Mouse (Mus musculus): ENCODE results near the gene C1qtnf3. TPM values are rescaled to one million over a fixed set of nuclear protein-coding genes. Genes with fewer than 3 reads are reported as not detected.

Gene C1qtnf3
- total and polyA plus RNA-seq, 2 experiments from 2014 or later: 0.16 to 6.5 TPM

DNA sequence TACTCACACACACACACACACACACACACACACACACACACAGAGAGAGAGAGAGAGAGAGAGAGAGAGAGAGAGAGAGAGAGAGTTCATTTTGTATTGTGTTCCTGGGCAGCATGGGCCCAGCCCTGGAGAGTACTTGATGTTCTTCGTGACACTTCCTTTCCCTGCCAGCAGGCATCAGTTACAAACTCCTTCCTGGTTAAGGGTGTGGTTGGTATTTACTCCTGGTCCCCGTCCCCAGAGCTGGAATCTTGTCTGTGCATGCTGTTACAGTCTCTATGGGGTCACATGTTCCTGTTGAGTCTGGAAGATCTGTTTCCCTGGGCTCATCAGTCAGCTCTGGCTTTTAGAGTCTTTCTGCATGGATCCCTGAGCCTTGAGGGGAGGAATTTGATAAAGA lies 38.3 kb downstream of the C1qtnf3 start:
- WGBS: 34% methylated on average over 2 of the region's 2 CpGs
- H3K27me3 ChIP-seq (ENCODE audit: control insufficient read depth, insufficient read depth, low read length): no peaks in the 10 kb centered on the region
- TF ChIP-seq EP300 (IDR thresholded peaks at IDR 0.05; ENCODE audit: low read depth) (no peak), CTCF (IDR thresholded peaks at IDR 0.05; ENCODE audit: low read depth) (no peak)
- ATAC-seq (ENCODE audit: insufficient read depth, low read depth) (no peak), DNase-seq (ENCODE audit: low spot score) (no peak)
- H3K27ac ChIP-seq (ENCODE audit: low read depth): no peak overlapping the region
- H3K4me2 ChIP-seq (ENCODE audit: low read depth, low read length): no peak overlapping the region
- peaks cover 23% of the 10 kb centered on the region for H3K36me3 ChIP-seq (replicated peaks; ENCODE audit: control insufficient read depth, insufficient read depth, low read length)
- H3K9me3 ChIP-seq (replicated peaks; ENCODE audit: control insufficient read depth, low read length): no peaks in the 10 kb centered on the region
- H3K4me1 ChIP-seq (ENCODE audit: control insufficient read depth, insufficient read depth): no peaks in the 10 kb centered on the region
- H3K9ac ChIP-seq (replicated peaks; ENCODE audit: low read depth, low read length): no peak overlapping the region
- no peak overlapping the region for H3K4me3 ChIP-seq (ENCODE audit: low read depth, low read length)

DNA sequence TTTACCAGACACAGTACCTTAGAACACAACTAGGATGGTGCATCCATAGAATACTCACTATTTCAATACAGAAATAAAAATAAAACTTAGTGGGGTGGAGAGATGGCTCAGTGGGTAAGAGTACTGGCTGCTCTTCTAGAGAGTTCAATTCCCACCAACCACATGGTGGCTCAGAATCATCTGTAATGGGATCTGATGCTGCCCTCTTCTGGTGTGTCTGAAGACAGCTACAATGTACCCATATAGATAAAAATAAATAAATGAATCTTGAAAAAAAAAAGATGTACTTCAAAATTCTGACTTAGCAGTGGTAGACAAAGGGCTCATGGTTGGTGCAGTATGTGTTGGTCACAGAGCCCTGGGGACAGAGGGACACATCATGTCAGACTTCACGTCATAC lies 39.4 kb downstream of the C1qtnf3 start:
- WGBS: 89% methylated on average over 1 of the region's 1 CpGs
- no peak overlapping the region for H3K4me3 ChIP-seq (ENCODE audit: low read depth, low read length)
- no peak overlapping the region for H3K4me2 ChIP-seq (ENCODE audit: low read depth, low read length)
- no peak overlapping the region for H3K27ac ChIP-seq (ENCODE audit: low read depth)
- peaks cover 29% of the 10 kb centered on the region for H3K36me3 ChIP-seq (replicated peaks; ENCODE audit: control insufficient read depth, insufficient read depth, low read length)
- ATAC-seq (ENCODE audit: insufficient read depth, low read depth) (no peak), DNase-seq (ENCODE audit: low spot score) (no peak)
- TF ChIP-seq EP300 (IDR thresholded peaks at IDR 0.05; ENCODE audit: low read depth) (no peak), CTCF (IDR thresholded peaks at IDR 0.05; ENCODE audit: low read depth) (0 out of 2 replicates have a peak, but pooled peaks have one; percentile 2)
- no peaks in the 10 kb centered on the region for H3K4me1 ChIP-seq (ENCODE audit: control insufficient read depth, insufficient read depth)
- no peaks in the 10 kb centered on the region for H3K9me3 ChIP-seq (replicated peaks; ENCODE audit: control insufficient read depth, low read length)
- no peaks in the 10 kb centered on the region for H3K27me3 ChIP-seq (ENCODE audit: control insufficient read depth, insufficient read depth, low read length)
- no peak overlapping the region for H3K9ac ChIP-seq (replicated peaks; ENCODE audit: low read depth, low read length)

DNA sequence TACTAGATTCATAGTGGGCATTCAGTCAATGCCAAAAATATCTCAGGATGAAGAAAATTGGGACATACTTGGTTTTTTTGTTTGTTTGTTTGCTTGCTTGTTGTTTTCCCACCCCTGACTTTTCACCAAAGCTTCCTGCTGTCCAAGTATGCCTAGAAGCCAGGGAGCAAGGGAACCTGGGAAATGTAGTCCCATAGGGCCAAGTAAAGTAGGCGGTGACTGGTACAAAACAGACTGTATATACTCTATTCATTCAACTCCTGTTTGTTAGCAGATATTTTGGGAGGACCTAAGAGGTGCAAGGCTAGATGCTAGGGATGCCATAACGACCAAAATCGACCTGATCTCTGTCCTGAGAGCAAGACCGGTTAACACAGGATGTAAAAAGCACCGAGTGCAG lies 47.7 kb downstream of the C1qtnf3 start:
- no peak for ATAC-seq (ENCODE audit: insufficient read depth, low read depth)
- no peak for TF ChIP-seq CTCF (IDR thresholded peaks at IDR 0.05; ENCODE audit: low read depth)
- no peak for TF ChIP-seq EP300 (IDR thresholded peaks at IDR 0.05; ENCODE audit: low read depth)
- WGBS: 38% methylated on average over 5 of the region's 5 CpGs
- H3K36me3 ChIP-seq (replicated peaks; ENCODE audit: control insufficient read depth, insufficient read depth, low read length): peaks cover 12% of the 10 kb centered on the region
- H3K4me2 ChIP-seq (ENCODE audit: low read depth, low read length): no peak overlapping the region
- H3K27me3 ChIP-seq (ENCODE audit: control insufficient read depth, insufficient read depth, low read length): no peaks in the 10 kb centered on the region
- no peak overlapping the region for H3K9ac ChIP-seq (replicated peaks; ENCODE audit: low read depth, low read length)
- H3K27ac ChIP-seq (ENCODE audit: low read depth): no peak overlapping the region
- no peak overlapping the region for H3K4me3 ChIP-seq (ENCODE audit: low read depth, low read length)
- no peaks in the 10 kb centered on the region for H3K9me3 ChIP-seq (replicated peaks; ENCODE audit: control insufficient read depth, low read length)
- no peaks in the 10 kb centered on the region for H3K4me1 ChIP-seq (ENCODE audit: control insufficient read depth, insufficient read depth)
- DNase-seq (ENCODE audit: low spot score): no peak

DNA sequence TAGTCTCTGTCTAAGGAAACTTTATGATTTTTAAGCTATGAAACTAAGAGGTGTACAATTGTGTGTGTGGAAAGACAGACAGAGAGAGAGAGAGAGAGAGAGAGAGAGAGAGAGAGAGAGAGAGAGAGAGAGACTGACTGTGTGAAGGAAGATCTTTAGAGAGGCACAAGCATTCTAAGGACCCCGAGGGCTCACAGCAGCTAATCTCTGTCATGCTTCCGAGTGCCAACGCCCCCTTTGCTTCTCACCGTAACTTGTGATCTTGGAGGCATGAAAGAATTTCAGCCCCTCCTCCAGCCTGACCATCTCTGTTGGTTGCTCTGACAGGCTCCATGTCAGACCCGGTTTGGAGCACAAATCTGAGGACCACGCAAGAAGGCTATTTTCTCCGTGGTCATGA lies 48.3 kb downstream of the C1qtnf3 start, which contains the start of gene Slc45a2:
Gene Slc45a2, plus strand, starts transcription at position 301 of the 400 bp plus-strand sequence.
- no peak for DNase-seq (ENCODE audit: low spot score)
- WGBS: 39% methylated on average over 7 of the region's 7 CpGs
- H3K9me3 ChIP-seq (replicated peaks; ENCODE audit: control insufficient read depth, low read length): no peaks in the 10 kb centered on the region
- no peak for TF ChIP-seq EP300 (IDR thresholded peaks at IDR 0.05; ENCODE audit: low read depth)
- TF ChIP-seq CTCF (IDR thresholded peaks at IDR 0.05; ENCODE audit: low read depth): no peak
- no peaks in the 10 kb centered on the region for H3K27me3 ChIP-seq (ENCODE audit: control insufficient read depth, insufficient read depth, low read length)
- H3K4me2 ChIP-seq (ENCODE audit: low read depth, low read length): no peak within 1 kb of the TSS
- no peak for ATAC-seq (ENCODE audit: insufficient read depth, low read depth)
- peaks cover 7% of the 10 kb centered on the region; the same call in 1 of the 2 replicates for H3K36me3 ChIP-seq (replicated peaks; ENCODE audit: control insufficient read depth, insufficient read depth, low read length)
- no peak within 1 kb of the TSS for H3K4me3 ChIP-seq (ENCODE audit: low read depth, low read length)
- no peaks in the 10 kb centered on the region for H3K4me1 ChIP-seq (ENCODE audit: control insufficient read depth, insufficient read depth)
- no peak within 1 kb of the TSS for H3K9ac ChIP-seq (replicated peaks; ENCODE audit: low read depth, low read length)
- H3K27ac ChIP-seq (ENCODE audit: low read depth): no peak within 1 kb of the TSS

DNA sequence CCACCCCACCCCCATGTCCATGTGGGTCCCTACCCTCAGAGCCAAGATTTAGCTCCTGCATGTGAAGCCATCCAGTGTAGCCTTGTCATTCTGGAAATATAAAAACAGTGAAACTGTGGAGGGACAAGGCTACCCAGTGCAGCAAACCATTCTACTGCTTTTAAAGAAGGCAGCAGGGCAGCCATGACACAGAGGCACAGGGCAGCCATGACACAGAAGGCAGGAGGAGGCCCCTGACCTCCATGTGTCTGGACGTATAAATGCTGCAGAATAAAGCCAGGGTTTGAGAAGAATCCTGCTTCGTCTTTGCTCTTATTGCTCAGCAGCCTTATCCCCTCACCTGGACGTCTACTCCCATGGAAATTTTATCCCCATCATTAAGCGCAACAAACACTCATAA lies 51.7 kb downstream of the C1qtnf3 start:
- Histone ChIP-seq H3K27ac (ENCODE audit: low read depth) (no peak overlapping the region), H3K4me2 (ENCODE audit: low read depth, low read length) (no peak overlapping the region), H3K9ac (replicated peaks; ENCODE audit: low read depth, low read length) (no peak overlapping the region), H3K27me3 (ENCODE audit: control insufficient read depth, insufficient read depth, low read length) (0 out of 2 replicates have a peak, but pooled peaks cover 4% of the 10 kb centered on the region), H3K9me3 (replicated peaks; ENCODE audit: control insufficient read depth, low read length) (no peaks in the 10 kb centered on the region), H3K4me3 (ENCODE audit: low read depth, low read length) (no peak overlapping the region), H3K4me1 (ENCODE audit: control insufficient read depth, insufficient read depth) (no peaks in the 10 kb centered on the region), H3K36me3 (replicated peaks; ENCODE audit: control insufficient read depth, insufficient read depth, low read length) (no peaks in the 10 kb centered on the region)
- DNase-seq (ENCODE audit: low spot score) (no peak), ATAC-seq (ENCODE audit: insufficient read depth, low read depth) (no peak)
- TF ChIP-seq EP300 (IDR thresholded peaks at IDR 0.05; ENCODE audit: low read depth) (no peak), CTCF (IDR thresholded peaks at IDR 0.05; ENCODE audit: low read depth) (no peak)
- WGBS: 82% methylated on average over 4 of the region's 4 CpGs

DNA sequence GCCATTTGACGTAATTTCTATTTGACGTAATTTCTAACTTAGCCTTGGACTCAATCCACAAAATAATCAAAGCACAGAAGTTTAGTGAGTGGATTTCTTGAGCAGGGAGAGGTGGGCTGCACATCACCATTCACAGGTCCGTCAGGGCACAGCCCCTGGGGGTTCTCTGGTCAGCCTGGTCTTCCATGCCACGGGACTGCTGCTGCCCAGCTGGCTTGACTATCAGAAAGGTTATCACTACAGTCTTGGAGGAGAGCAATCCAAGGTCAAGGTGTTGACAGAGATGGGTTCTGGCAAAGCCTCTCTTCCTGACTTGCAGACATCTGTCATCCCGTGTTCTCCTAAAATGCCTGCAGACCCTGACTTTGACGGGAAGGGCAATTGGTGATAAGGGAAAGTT lies 52.5 kb downstream of the C1qtnf3 start:
- no peak overlapping the region for H3K9ac ChIP-seq (replicated peaks; ENCODE audit: low read depth, low read length)
- WGBS: 33% methylated on average over 6 of the region's 6 CpGs
- H3K9me3 ChIP-seq (replicated peaks; ENCODE audit: control insufficient read depth, low read length): no peaks in the 10 kb centered on the region
- no peak for DNase-seq (ENCODE audit: low spot score)
- no peak overlapping the region for H3K4me3 ChIP-seq (ENCODE audit: low read depth, low read length)
- no peak for ATAC-seq (ENCODE audit: insufficient read depth, low read depth)
- H3K27me3 ChIP-seq (ENCODE audit: control insufficient read depth, insufficient read depth, low read length): 0 out of 2 replicates have a peak, but pooled peaks cover 4% of the 10 kb centered on the region
- no peak overlapping the region for H3K4me2 ChIP-seq (ENCODE audit: low read depth, low read length)
- no peaks in the 10 kb centered on the region for H3K36me3 ChIP-seq (replicated peaks; ENCODE audit: control insufficient read depth, insufficient read depth, low read length)
- no peak for TF ChIP-seq EP300 (IDR thresholded peaks at IDR 0.05; ENCODE audit: low read depth)
- no peak for TF ChIP-seq CTCF (IDR thresholded peaks at IDR 0.05; ENCODE audit: low read depth)
- H3K27ac ChIP-seq (ENCODE audit: low read depth): no peak overlapping the region
- H3K4me1 ChIP-seq (ENCODE audit: control insufficient read depth, insufficient read depth): no peaks in the 10 kb centered on the region
